Comparison of ENCODE assay signal across 39 mouse cellular contexts in genomic region chr7:25313325-25313724, GRCm38 (mm10). TPM values are rescaled to one million over a fixed set of nuclear protein-coding genes. Genes with fewer than 3 reads are reported as not detected.
"Had no signal": no experiment of that assay in that cellular context is flagged by ENCODE, and none has a peak within 500 bp of the region (broad histone marks: within the 10 kb centered on the region; RNA-seq: fewer than 3 reads in every experiment).

No protein-coding gene starts in this region.

- H3K36me3 ChIP-seq: heart, embryonic 10.5 days; heart, embryonic 13.5 days; heart, embryonic 15.5 days; kidney, embryonic 15.5 days; limb, embryonic 13.5 days; limb, embryonic 15.5 days; liver, embryonic 12.5 days had no signal

- H3K9ac ChIP-seq: heart, embryonic 13.5 days; heart, embryonic 15.5 days; hindbrain, embryonic 13.5 days; hindbrain, embryonic 15.5 days; kidney, embryonic 15.5 days; limb, embryonic 13.5 days; limb, embryonic 15.5 days; liver, embryonic 12.5 days; liver, embryonic 14.5 days had no signal

- ATAC-seq: hindbrain, postnatal 0 days; intestine, embryonic 16.5 days; liver, embryonic 12.5 days had no signal

- H3K4me3 ChIP-seq: gastrocnemius, adult 2 months; heart, embryonic 10.5 days; heart, embryonic 13.5 days; heart, embryonic 15.5 days; hindbrain, embryonic 13.5 days; hindbrain, embryonic 15.5 days; kidney, embryonic 15.5 days; limb, embryonic 13.5 days; limb, embryonic 15.5 days; liver, embryonic 12.5 days had no signal

- H3K9me3 ChIP-seq: heart, embryonic 10.5 days; heart, embryonic 13.5 days; heart, embryonic 15.5 days; hindbrain, embryonic 13.5 days; hindbrain, embryonic 15.5 days; kidney, embryonic 15.5 days; limb, embryonic 13.5 days; limb, embryonic 15.5 days; liver, embryonic 12.5 days had no signal

- DNase-seq: gastrocnemius, postnatal 10 days; gastrocnemius, postnatal 25 days; heart, adult 18-20 months; heart, postnatal 14 days; heart, postnatal 36 days; kidney, adult 11 months; kidney, adult 2 months; kidney, adult 9 months; kidney, postnatal 14 days; kidney, postnatal 36 days; layer of hippocampus, adult 9-11 months; layer of hippocampus, postnatal 36 days; left cerebral cortex, postnatal 4 days had no signal

- H3K4me2 ChIP-seq: heart, embryonic 13.5 days; heart, embryonic 15.5 days; hindbrain, embryonic 13.5 days; hindbrain, embryonic 15.5 days; kidney, embryonic 15.5 days; limb, embryonic 13.5 days; limb, embryonic 15.5 days; liver, embryonic 12.5 days had no signal

- H3K27ac ChIP-seq: gastrocnemius, adult 2 months; heart, embryonic 10.5 days; heart, embryonic 13.5 days; heart, embryonic 15.5 days; hindbrain, embryonic 13.5 days; hindbrain, embryonic 15.5 days; hindbrain, postnatal 0 days; kidney, embryonic 15.5 days; kidney, postnatal 0 days; limb, embryonic 13.5 days; limb, embryonic 15.5 days; liver, embryonic 12.5 days; liver, embryonic 14.5 days had no signal

RNA-seq across cellular contexts. Expression of gene Tmem145, which starts 7.4 kb away (rescaled TPM):
- total RNA-seq: gastrocnemius, adult 2 months; gastrocnemius, postnatal 10 days; gastrocnemius, postnatal 25 days; granulocyte monocyte progenitor cell, adult 5-6 weeks; heart, adult 18-20 months; heart, postnatal 14 days; heart, postnatal 36 days; hematopoietic stem cell, adult 5-6 weeks; liver, adult 2 months had no signal
- polyA plus RNA-seq: heart, postnatal 0 days; liver, adult 2 months; liver, embryonic 14.5 days had no signal

RNA-seq across cellular contexts. Expression of gene Prr19, which starts 12.1 kb away (rescaled TPM):
- total RNA-seq: gastrocnemius, adult 2 months; gastrocnemius, postnatal 10 days; gastrocnemius, postnatal 25 days; gastrocnemius, postnatal 4 days; granulocyte monocyte progenitor cell, adult 5-6 weeks; heart, adult 18-20 months; heart, adult 8-10 months; heart, postnatal 14 days; heart, postnatal 36 days; hematopoietic stem cell, adult 5-6 weeks; layer of hippocampus, adult 18-20 months; layer of hippocampus, postnatal 14 days; layer of hippocampus, postnatal 36 days; left cerebral cortex, adult 18-20 months; left cerebral cortex, adult 8-10 months; left cerebral cortex, postnatal 25 days; liver, adult 2 months had no signal
- polyA plus RNA-seq: heart, postnatal 0 days; large intestine, adult 2 months; liver, adult 2 months had no signal
